Mouse (Mus musculus): Measurements from ENCODE around the gene Soga1.

DNA sequence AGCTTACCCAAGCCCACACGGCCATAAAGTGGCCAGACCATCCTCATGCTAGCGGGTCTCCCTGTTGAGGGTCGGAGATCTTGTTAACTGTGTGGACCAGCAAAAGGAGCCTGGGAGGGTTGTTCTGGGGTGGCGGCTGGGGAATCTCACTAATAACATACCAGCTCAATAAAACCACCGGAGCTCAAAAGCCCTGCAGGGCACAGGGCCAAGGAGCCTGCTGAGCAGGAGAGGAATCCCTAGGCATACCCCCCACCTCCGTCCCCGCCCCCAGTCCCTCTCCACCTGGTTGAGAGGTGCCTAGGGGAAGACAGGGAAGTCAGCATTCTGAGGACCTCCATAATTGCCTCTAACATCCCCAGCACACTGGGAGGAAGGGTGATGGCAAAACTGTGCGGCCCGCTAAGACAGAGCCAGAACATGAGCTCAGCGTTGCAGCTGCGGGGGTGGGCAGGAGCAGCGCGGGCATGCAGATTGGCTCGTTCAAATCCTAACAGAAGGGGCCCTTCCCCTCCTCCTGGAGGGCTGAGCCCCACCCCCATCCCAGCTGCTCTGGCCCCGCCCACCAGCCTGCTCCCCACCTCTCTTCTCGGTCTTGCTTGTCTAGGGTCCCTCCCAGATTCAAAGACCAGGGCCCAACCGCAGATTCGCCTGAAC, 20.6 kb downstream of the Soga1 start:
- TF ChIP-seq ZNF384 (IDR thresholded peaks at IDR 0.05; ENCODE audit: low read depth, low read length) (no peak), MAFK (IDR thresholded peaks at IDR 0.05; ENCODE audit: insufficient read depth, low read depth, low read length) (no peak), ZC3H11A (IDR thresholded peaks at IDR 0.05; ENCODE audit: borderline replicate concordance, low read depth, low read length) (no peak)

Data from ES-E14 (cell line).